Mouse (Mus musculus): Measurements from ENCODE around the gene Ccdc9b. TPM values are rescaled to one million over a fixed set of nuclear protein-coding genes. Genes with fewer than 3 reads are reported as not detected.

Ccdc9b gene
- polyA plus RNA-seq, 1 experiment = 3.3 TPM

GRCm38 (mm10) chr2:118756103-118756502 is 6.4 kb downstream of the Ccdc9b start:
- TF ChIP-seq CTCF (IDR thresholded peaks at IDR 0.05; ENCODE audit: extremely low read depth, insufficient read length, insufficient replicate concordance, low read depth, low read length) (no peak), POLR2A (IDR thresholded peaks at IDR 0.05; ENCODE audit: low read depth, low read length) (no peak)
- no peak overlapping the region for H3K4me3 ChIP-seq (ENCODE audit: low read depth, low read length)
- H3K27ac ChIP-seq (ENCODE audit: insufficient read depth, low read depth, low read length) = no peak overlapping the region
- no peaks in the 10 kb centered on the region; the same call in 1 of the 2 replicates for H3K36me3 ChIP-seq (ENCODE audit: control insufficient read depth, insufficient read depth, low read length)
- H3K4me1 ChIP-seq (ENCODE audit: control insufficient read depth, insufficient read depth, insufficient read length, low read length) = peaks cover 13% of the 10 kb centered on the region
- no peaks in the 10 kb centered on the region for H3K27me3 ChIP-seq (ENCODE audit: control insufficient read depth, insufficient read depth, low read length)
- 67% methylated on average over 4 of the region's 4 CpGs for WGBS

DNA sequence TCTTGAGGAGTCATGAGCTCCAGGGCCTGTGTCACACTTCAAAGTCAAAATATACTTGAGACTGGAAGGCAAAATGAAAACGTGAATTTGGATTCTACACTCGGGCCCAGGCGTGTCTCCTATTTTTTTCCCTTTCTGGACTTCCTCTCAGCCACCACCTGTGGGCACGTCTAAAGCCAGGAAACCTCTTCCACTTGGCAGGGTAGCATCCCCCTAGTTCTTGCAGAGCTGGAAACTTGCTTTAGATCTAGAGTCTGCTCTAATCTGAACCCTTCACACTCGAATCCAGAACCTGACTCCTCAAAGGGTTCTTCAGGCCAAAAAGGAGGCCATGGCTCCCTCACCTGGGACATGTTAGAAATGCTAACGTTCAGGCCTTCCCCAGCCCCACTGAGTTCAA is 7.1 kb downstream of the Ccdc9b start:
- Histone ChIP-seq H3K4me3 (ENCODE audit: low read depth, low read length) (no peak overlapping the region), H3K4me1 (ENCODE audit: control insufficient read depth, insufficient read depth, insufficient read length, low read length) (peaks cover 10% of the 10 kb centered on the region), H3K27me3 (ENCODE audit: control insufficient read depth, insufficient read depth, low read length) (no peaks in the 10 kb centered on the region), H3K36me3 (ENCODE audit: control insufficient read depth, insufficient read depth, low read length) (peaks cover 3% of the 10 kb centered on the region; the same call in 1 of the 2 replicates), H3K27ac (ENCODE audit: insufficient read depth, low read depth, low read length) (no peak overlapping the region)
- no peak for TF ChIP-seq CTCF (IDR thresholded peaks at IDR 0.05; ENCODE audit: extremely low read depth, insufficient read length, insufficient replicate concordance, low read depth, low read length)
- TF ChIP-seq POLR2A (IDR thresholded peaks at IDR 0.05; ENCODE audit: low read depth, low read length) = no peak
- 79% methylated on average over 6 of the region's 6 CpGs for WGBS

DNA sequence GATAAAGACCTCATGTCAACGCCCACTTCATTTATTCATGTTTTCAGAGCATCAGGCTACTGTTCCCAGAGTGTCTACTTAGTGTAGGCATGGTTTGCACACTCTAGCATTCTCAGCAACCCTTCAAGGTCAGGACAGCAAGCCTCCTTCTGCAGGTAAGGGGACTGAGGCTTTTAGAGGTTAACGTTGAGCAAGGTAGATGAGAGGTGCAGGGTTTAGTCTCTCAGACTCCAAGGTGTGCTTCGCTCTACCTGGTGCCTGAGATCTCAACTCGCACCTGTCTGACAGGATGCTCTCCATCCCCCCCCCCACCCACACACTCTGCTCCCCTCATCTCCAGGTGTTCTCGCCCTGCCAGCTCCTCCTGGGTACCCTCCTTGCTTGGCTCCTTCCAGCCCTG is 8.3 kb downstream of the Ccdc9b start:
- Histone ChIP-seq H3K4me1 (ENCODE audit: control insufficient read depth, insufficient read depth, insufficient read length, low read length) (peaks cover under 1% of the 10 kb centered on the region; the same call in 1 of the 2 replicates), H3K27me3 (ENCODE audit: control insufficient read depth, insufficient read depth, low read length) (no peaks in the 10 kb centered on the region), H3K27ac (ENCODE audit: insufficient read depth, low read depth, low read length) (no peak overlapping the region), H3K36me3 (ENCODE audit: control insufficient read depth, insufficient read depth, low read length) (peaks cover 3% of the 10 kb centered on the region; the same call in 1 of the 2 replicates), H3K4me3 (ENCODE audit: low read depth, low read length) (no peak overlapping the region)
- TF ChIP-seq CTCF (IDR thresholded peaks at IDR 0.05; ENCODE audit: extremely low read depth, insufficient read length, insufficient replicate concordance, low read depth, low read length) (no peak), POLR2A (IDR thresholded peaks at IDR 0.05; ENCODE audit: low read depth, low read length) (no peak)
- 85% methylated on average over 5 of the region's 5 CpGs for WGBS

DNA sequence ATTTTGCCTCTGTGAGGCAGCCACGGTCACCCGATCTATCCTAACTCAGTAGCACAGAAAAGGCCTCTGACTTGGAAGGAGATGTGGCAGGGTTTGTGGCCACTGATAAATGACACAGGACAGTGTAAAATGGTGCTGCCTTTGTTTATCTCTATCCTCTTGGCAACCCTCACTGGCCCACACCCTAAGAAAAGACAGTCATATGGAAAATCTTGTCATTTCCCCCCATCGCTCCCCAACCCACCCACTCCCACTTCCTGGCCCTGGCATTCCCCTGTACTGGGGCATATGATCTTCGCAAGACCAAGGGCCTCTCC is 9.7 kb downstream of the Ccdc9b start:
- Histone ChIP-seq H3K4me1 (ENCODE audit: control insufficient read depth, insufficient read depth, insufficient read length, low read length) (no peaks in the 10 kb centered on the region), H3K36me3 (ENCODE audit: control insufficient read depth, insufficient read depth, low read length) (peaks cover 3% of the 10 kb centered on the region; the same call in 1 of the 2 replicates), H3K27ac (ENCODE audit: insufficient read depth, low read depth, low read length) (no peak overlapping the region), H3K4me3 (ENCODE audit: low read depth, low read length) (no peak overlapping the region), H3K27me3 (ENCODE audit: control insufficient read depth, insufficient read depth, low read length) (no peaks in the 10 kb centered on the region)
- WGBS = 88% methylated on average over 4 of the region's 4 CpGs
- TF ChIP-seq POLR2A (IDR thresholded peaks at IDR 0.05; ENCODE audit: low read depth, low read length) (no peak), CTCF (IDR thresholded peaks at IDR 0.05; ENCODE audit: extremely low read depth, insufficient read length, insufficient replicate concordance, low read depth, low read length) (no peak)

- H3K36me3 ChIP-seq (ENCODE audit: control insufficient read depth, insufficient read depth, low read length) = peaks cover 3% of the 10 kb centered on the region; the same call in 1 of the 2 replicates
- TF ChIP-seq CTCF (IDR thresholded peaks at IDR 0.05; ENCODE audit: extremely low read depth, insufficient read length, insufficient replicate concordance, low read depth, low read length) = no peak
- TF ChIP-seq POLR2A (IDR thresholded peaks at IDR 0.05; ENCODE audit: low read depth, low read length) = no peak
- H3K4me3 ChIP-seq (ENCODE audit: low read depth, low read length) = no peak overlapping the region
- H3K27me3 ChIP-seq (ENCODE audit: control insufficient read depth, insufficient read depth, low read length) = no peaks in the 10 kb centered on the region
- 78% methylated on average over 16 of the region's 16 CpGs for WGBS
- 0 out of 2 replicates have a peak overlapping the region, but pooled peaks have one; percentile 46 for H3K27ac ChIP-seq (ENCODE audit: insufficient read depth, low read depth, low read length)
- no peaks in the 10 kb centered on the region for H3K4me1 ChIP-seq (ENCODE audit: control insufficient read depth, insufficient read depth, insufficient read length, low read length)
These were observed 10.3 kb downstream of the Ccdc9b start for GRCm38 (mm10) chr2:118751896-118752791.

DNA sequence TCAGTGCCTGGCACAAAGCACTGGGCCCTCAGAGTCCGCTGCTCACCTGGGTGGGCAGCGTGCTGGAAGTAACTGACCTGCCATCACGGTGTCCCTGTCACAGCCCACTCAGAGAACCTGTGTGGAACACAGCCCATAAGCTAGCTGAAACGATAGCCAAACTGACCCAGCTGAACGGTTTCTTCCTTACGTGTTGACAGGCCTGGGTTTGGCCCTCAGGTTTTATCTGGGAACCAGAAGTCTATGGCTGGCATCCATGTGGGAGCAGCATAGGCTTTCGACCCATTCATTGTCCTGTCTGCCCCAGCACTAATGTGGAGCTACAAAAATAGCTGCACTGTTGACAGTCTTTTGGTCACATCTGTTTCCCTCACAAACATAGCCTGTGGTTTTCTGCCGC is 12.0 kb downstream of the Ccdc9b start:
- no peaks in the 10 kb centered on the region for H3K4me1 ChIP-seq (ENCODE audit: control insufficient read depth, insufficient read depth, insufficient read length, low read length)
- TF ChIP-seq POLR2A (IDR thresholded peaks at IDR 0.05; ENCODE audit: low read depth, low read length) (no peak), CTCF (IDR thresholded peaks at IDR 0.05; ENCODE audit: extremely low read depth, insufficient read length, insufficient replicate concordance, low read depth, low read length) (no peak)
- 81% methylated on average over 8 of the region's 8 CpGs for WGBS
- peaks cover 3% of the 10 kb centered on the region; the same call in 1 of the 2 replicates for H3K36me3 ChIP-seq (ENCODE audit: control insufficient read depth, insufficient read depth, low read length)
- no peaks in the 10 kb centered on the region for H3K27me3 ChIP-seq (ENCODE audit: control insufficient read depth, insufficient read depth, low read length)
- H3K27ac ChIP-seq (ENCODE audit: insufficient read depth, low read depth, low read length) = no peak overlapping the region
- H3K4me3 ChIP-seq (ENCODE audit: low read depth, low read length) = no peak overlapping the region

- peaks cover 3% of the 10 kb centered on the region; the same call in 1 of the 2 replicates for H3K36me3 ChIP-seq (ENCODE audit: control insufficient read depth, insufficient read depth, low read length)
- no peak overlapping the region for H3K4me3 ChIP-seq (ENCODE audit: low read depth, low read length)
- TF ChIP-seq CTCF (IDR thresholded peaks at IDR 0.05; ENCODE audit: extremely low read depth, insufficient read length, insufficient replicate concordance, low read depth, low read length) (no peak), POLR2A (IDR thresholded peaks at IDR 0.05; ENCODE audit: low read depth, low read length) (no peak)
- WGBS = 79% methylated on average over 10 of the region's 10 CpGs
- H3K27ac ChIP-seq (ENCODE audit: insufficient read depth, low read depth, low read length) = no peak overlapping the region
- no peaks in the 10 kb centered on the region for H3K27me3 ChIP-seq (ENCODE audit: control insufficient read depth, insufficient read depth, low read length)
- H3K4me1 ChIP-seq (ENCODE audit: control insufficient read depth, insufficient read depth, insufficient read length, low read length) = no peaks in the 10 kb centered on the region
These were observed 13.0 kb downstream of the Ccdc9b start for GRCm38 (mm10) chr2:118749341-118749884.

Data from small intestine, adult 2 months (tissue).